Mouse (Mus musculus) intestine, embryonic 16.5 days (tissue): ENCODE measurements around the gene Usp11. TPM values are rescaled to one million over a fixed set of nuclear protein-coding genes. Genes with fewer than 3 reads are reported as not detected.

ENCODE experiments used
- ATAC-seq: fragments of 200-750 bp; cut with Nextera tagmentation; 2 replicates; pipeline ENCODE4 v1.8.0; 2017; ENCODE audit warnings: moderate TSS enrichment, moderate library complexity
- H3K27ac ChIP-seq: fragments of 300-500 bp; sonication (generic); 2 replicates; pipeline ENCODE4 v1.5.1; 2014; ENCODE audit warnings: mild to moderate bottlenecking, low read length
- H3K27me3 ChIP-seq: fragments of 300-500 bp; sonication (generic); replicated peaks from 2 replicates; pipeline ENCODE4 v1.6.1; 2014; ENCODE audit warnings: low read length, control low read depth, mixed read lengths; ENCODE audit not compliant: control insufficient read depth, insufficient read depth
- H3K36me3 ChIP-seq: fragments of 300-500 bp; sonication (generic); 2 replicates; pipeline ENCODE4 v1.6.1; 2014; ENCODE audit warnings: low read length, control low read depth; ENCODE audit not compliant: control insufficient read depth, insufficient read depth
- H3K4me1 ChIP-seq: fragments of 300-500 bp; sonication (generic); 2 replicates; pipeline ENCODE4 v1.6.1; 2014; ENCODE audit warnings: low read length, control low read depth, mixed read lengths; ENCODE audit not compliant: control insufficient read depth, insufficient read depth
- H3K4me2 ChIP-seq: fragments of 300-500 bp; sonication (generic); 2 replicates; pipeline ENCODE4 v1.6.1; 2014; ENCODE audit warnings: low read depth, low read length, control low read depth
- H3K4me3 ChIP-seq: fragments of 300-500 bp; sonication (generic); 2 replicates; pipeline ENCODE4 v1.5.1; 2014; ENCODE audit warnings: mild to moderate bottlenecking, low read length
- H3K9ac ChIP-seq: fragments of 300-500 bp; sonication (generic); 2 replicates; pipeline ENCODE4 v1.6.1; 2014; ENCODE audit warnings: low read depth, low read length
- H3K9me3 ChIP-seq: fragments of 300-500 bp; sonication (generic); 2 replicates; pipeline ENCODE4 v1.6.1; 2016; ENCODE audit warnings: low read length, control low read depth; ENCODE audit not compliant: control insufficient read depth
- WGBS: fragments of 180-500 bp; shearing (Covaris S2); extraction: QIAGEN DNeasy Blood & Tissue Kit; methylation state at CpG from one replicate; pipeline ENCODE4 v1.1.7; 2014; 5-methylcytosine and 5-hydroxymethylcytosine counted together
- polyA plus RNA-seq: library from polyadenylated mRNA; unstranded; fragments of >200 nt; fragmentation: Nextera tagmentation; extraction: Ambion mirVana; gene quantifications from 2 replicates; pipeline ENCODE4 v1.2.1, GENCODE M21; 2015

Usp11 gene
- polyA plus RNA-seq, 1 experiment from 2014 or later, result 27.6 TPM

DNA sequence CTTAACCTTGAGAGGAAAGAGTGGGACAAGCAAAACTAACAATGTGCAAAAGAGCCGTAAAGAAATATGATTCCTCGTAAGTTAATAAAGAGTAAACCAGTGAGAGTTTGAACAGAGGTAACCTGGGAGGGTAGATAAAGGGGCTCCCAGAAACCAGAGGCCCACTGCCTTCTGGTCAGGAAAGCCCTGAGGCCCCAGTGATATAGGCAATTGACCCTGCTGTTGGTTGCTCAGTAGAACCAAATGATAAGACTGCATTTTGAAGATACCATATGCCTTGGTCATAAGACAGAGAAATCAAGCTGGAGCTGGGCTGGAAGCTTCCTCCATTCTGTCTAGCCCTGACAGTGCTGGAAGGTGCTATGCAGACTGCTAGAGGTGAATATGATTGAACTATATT is 45.1 kb downstream of the Usp11 start:
- Histone ChIP-seq H3K9me3 (no peaks in the 10 kb centered on the region), H3K36me3 (no peaks in the 10 kb centered on the region), H3K9ac (no peak overlapping the region), H3K27me3 (no peaks in the 10 kb centered on the region), H3K4me2 (no peak overlapping the region), H3K4me1 (no peaks in the 10 kb centered on the region), H3K4me3 (no peak overlapping the region), H3K27ac (no peak overlapping the region)
- no peak for ATAC-seq
- 69% methylated on average over 2 of the region's 2 CpGs for WGBS

GRCm38 (mm10) chrX:20761201-20761600 is 57.5 kb downstream of the Usp11 start:
- Histone ChIP-seq H3K4me3 (no peak overlapping the region), H3K27ac (no peak overlapping the region), H3K36me3 (no peaks in the 10 kb centered on the region), H3K4me1 (no peaks in the 10 kb centered on the region), H3K4me2 (no peak overlapping the region), H3K9me3 (no peaks in the 10 kb centered on the region), H3K9ac (no peak overlapping the region), H3K27me3 (no peaks in the 10 kb centered on the region)
- 80% methylated on average over 4 of the region's 4 CpGs for WGBS
- no peak for ATAC-seq

Other genes with a start within 250 kb of the Usp11 start
- gene Rgn, start 154.1 kb upstream of the Usp11 start, polyA plus RNA-seq, result 72.5 and 77.2 TPM in 2 replicates
- 55.1 and 55.3 TPM in 2 replicates for gene Rbm10, start 86.4 kb upstream of the Usp11 start, polyA plus RNA-seq
- gene Ndufb11, start 86.3 kb upstream of the Usp11 start, polyA plus RNA-seq, result 269 and 279 TPM in 2 replicates
- 185 and 187 TPM in 2 replicates for gene Uba1, start 45.6 kb upstream of the Usp11 start, polyA plus RNA-seq
- gene Cdk16, start 16.0 kb upstream of the Usp11 start, polyA plus RNA-seq, result 83.0 and 89.0 TPM in 2 replicates
- gene Araf, start 93.9 kb downstream of the Usp11 start, polyA plus RNA-seq, result 113 and 116 TPM in 2 replicates
- gene Timp1, start 166.3 kb downstream of the Usp11 start, polyA plus RNA-seq, result 14.2 and 16.9 TPM in 2 replicates
- 1.2 and 1.5 TPM in 2 replicates for gene Syn1, start 217.1 kb downstream of the Usp11 start, polyA plus RNA-seq
- 7.0 and 8.0 TPM in 2 replicates for gene Cfp, start 227.6 kb downstream of the Usp11 start, polyA plus RNA-seq
- 7.3 and 7.6 TPM in 2 replicates for gene Elk1, start 246.7 kb downstream of the Usp11 start, polyA plus RNA-seq